Mouse (Mus musculus) lung, embryonic 16.5 days (tissue): ENCODE results near the gene Map7. TPM values are rescaled to one million over a fixed set of nuclear protein-coding genes. Genes with fewer than 3 reads are reported as not detected.

Experiments
- microRNA-seq: library from miRNA; unstranded; fragments of <30 nt; microRNA quantifications from one replicate; pipeline ENCODE4, GENCODE M21; 2016
- polyA plus RNA-seq: library from polyadenylated mRNA; unstranded; fragments of >200 nt; fragmentation: Nextera tagmentation; extraction: Ambion mirVana; gene quantifications from 2 replicates; pipeline ENCODE4 v1.2.1, GENCODE M21; 2015

The Map7 gene
- polyA plus RNA-seq, 1 experiment from 2014 or later: 14.4 TPM

Small RNAs within 50 kb of the gene (microRNA-seq; reads per million reads assigned to microRNA genes)
- not detected for gene Mir6413

Other genes with a start within 250 kb of the Map7 start
- gene Pex7, start 240.8 kb upstream of the Map7 start, polyA plus RNA-seq: 30.5 and 34.2 TPM in 2 replicates
- gene Map3k5, start 214.0 kb upstream of the Map7 start, polyA plus RNA-seq: 1.2 and 1.7 TPM in 2 replicates
- gene Bclaf1, start 164.0 kb downstream of the Map7 start, polyA plus RNA-seq: 113 and 123 TPM in 2 replicates
- 3.1 and 3.3 TPM in 2 replicates for gene Mtfr2, start 199.3 kb downstream of the Map7 start, polyA plus RNA-seq